Comparison of ENCODE assay signal across 8 mouse cellular contexts in genomic region chr7:133121661-133122378, GRCm38 (mm10). TPM values are rescaled to one million over a fixed set of nuclear protein-coding genes. Genes with fewer than 3 reads are reported as not detected.
A peak's percentile ranks its signal among the peaks of the same experiment; 100 is the strongest.
DNase-seq lines count a peak whose midpoint lies in the region; ATAC-seq lines count a peak whose summit lies in the region.

No protein-coding gene starts in this region.

- peak overlapping the region; percentile 100 for H3K4me2 ChIP-seq in hindbrain, embryonic 16.5 days (ENCODE audit: low read length)
- peak overlapping the region; percentile 88 for H3K4me2 ChIP-seq in liver, embryonic 16.5 days (ENCODE audit: low read depth, low read length)
- peak overlapping the region; percentile 98 for H3K4me2 ChIP-seq in neural tube, embryonic 15.5 days

- H3K9me3 ChIP-seq in hindbrain, embryonic 16.5 days (ENCODE audit: control insufficient read depth, low read length) = no peaks in the 10 kb centered on the region
- no peaks in the 10 kb centered on the region for H3K9me3 ChIP-seq in liver, embryonic 16.5 days (replicated peaks; ENCODE audit: control insufficient read depth, low read length)
- H3K9me3 ChIP-seq in neural tube, embryonic 15.5 days (replicated peaks) = no peaks in the 10 kb centered on the region

- peaks cover 2% of the 10 kb centered on the region; the same call in 1 of the 2 replicates for H3K27me3 ChIP-seq in hindbrain, embryonic 16.5 days (replicated peaks; ENCODE audit: control insufficient read depth, insufficient read depth, low read length)
- H3K27me3 ChIP-seq in liver, embryonic 16.5 days (ENCODE audit: control insufficient read depth, insufficient read depth, low read depth, low read length) = peaks cover 49% of the 10 kb centered on the region
- peaks cover 5% of the 10 kb centered on the region; the same call in 1 of the 2 replicates for H3K27me3 ChIP-seq in neural tube, embryonic 15.5 days (replicated peaks)

- peak overlapping the region; percentile 94 for H3K27ac ChIP-seq in hindbrain, embryonic 16.5 days (ENCODE audit: low read depth, low read length)
- H3K27ac ChIP-seq in liver, embryonic 16.5 days (ENCODE audit: low read length) = peak overlapping the region; percentile 74
- H3K27ac ChIP-seq in neural tube, embryonic 15.5 days (replicated peaks) = peak overlapping the region; percentile 95

- peak overlapping the region; percentile 93 for H3K9ac ChIP-seq in hindbrain, embryonic 16.5 days (ENCODE audit: low read depth, low read length)
- H3K9ac ChIP-seq in liver, embryonic 16.5 days (ENCODE audit: low read depth, low read length) = peak overlapping the region; percentile 65
- H3K9ac ChIP-seq in neural tube, embryonic 15.5 days (replicated peaks) = peak overlapping the region; percentile 89

- H3K4me3 ChIP-seq in hindbrain, embryonic 16.5 days (ENCODE audit: low read length) = peak overlapping the region; percentile 94
- H3K4me3 ChIP-seq in liver, embryonic 16.5 days (ENCODE audit: low read depth, low read length) = peak overlapping the region; percentile 69
- peak overlapping the region; percentile 84 for H3K4me3 ChIP-seq in neural tube, embryonic 15.5 days (replicated peaks)

- under 1% methylated on average over 80 of the region's 94 CpGs for WGBS in hindbrain, embryonic 16.5 days
- under 1% methylated on average over 76 of the region's 94 CpGs for WGBS in liver, embryonic 16.5 days (ENCODE audit: insufficient replicate concordance)
- under 1% methylated on average over 82 of the region's 94 CpGs for WGBS in neural tube, embryonic 15.5 days

- H3K4me1 ChIP-seq in hindbrain, embryonic 16.5 days (ENCODE audit: control insufficient read depth, insufficient read depth, low read depth, low read length) = peaks cover 28% of the 10 kb centered on the region
- peaks cover 8% of the 10 kb centered on the region for H3K4me1 ChIP-seq in liver, embryonic 16.5 days (ENCODE audit: control insufficient read depth, low read depth, low read length)
- peaks cover 52% of the 10 kb centered on the region for H3K4me1 ChIP-seq in neural tube, embryonic 15.5 days

- ATAC-seq in hindbrain, embryonic 16.5 days = peak; percentile 32; the same call in 1 of the 2 replicates
- ATAC-seq in liver, embryonic 16.5 days (ENCODE audit: low read depth) = no peak
- ATAC-seq in neural tube, embryonic 15.5 days (ENCODE audit: low FRiP score) = peak; percentile 40

- no peaks in the 10 kb centered on the region for H3K36me3 ChIP-seq in hindbrain, embryonic 16.5 days (ENCODE audit: control insufficient read depth, insufficient read depth, low read length)
- H3K36me3 ChIP-seq in liver, embryonic 16.5 days (ENCODE audit: control insufficient read depth, insufficient read depth) = no peaks in the 10 kb centered on the region
- H3K36me3 ChIP-seq in neural tube, embryonic 15.5 days = no peaks in the 10 kb centered on the region

- peak; percentile 42 for DNase-seq in right cerebral cortex, postnatal 4 days
- no peak for DNase-seq in right cerebral cortex, postnatal 36 days (ENCODE audit: low spot score in 2 of 2)
- DNase-seq in cerebellum, adult 18-20 months = peak; percentile 49 to 72
- peak; percentile 36 for DNase-seq in forelimb bud, embryonic 11.5 days (ENCODE audit: low read depth, low spot score)
- no peak for DNase-seq in T-cell, adult 2 months (ENCODE audit: low spot score)

RNA-seq across cellular contexts. Expression of gene Fgfr2, which starts 1.3 kb away (rescaled TPM):
- 24.1 and 27.7 TPM in 2 replicates for polyA plus RNA-seq in hindbrain, embryonic 16.5 days (2015; fragmentation: Nextera tagmentation; extraction: Ambion mirVana)
- polyA plus RNA-seq in liver, embryonic 16.5 days (2015; fragmentation: Nextera tagmentation; extraction: Ambion mirVana) = 10.3 and 11.4 TPM in 2 replicates
- 21.2 and 30.5 TPM in 2 replicates for polyA plus RNA-seq in neural tube, embryonic 15.5 days (2015; fragmentation: Nextera tagmentation; extraction: Ambion mirVana)

RNA-seq across cellular contexts. Expression of gene Ctbp2, which starts 2.3 kb away (rescaled TPM):
- 44.9 and 57.9 TPM in 2 replicates for polyA plus RNA-seq in hindbrain, embryonic 16.5 days (2015; fragmentation: Nextera tagmentation; extraction: Ambion mirVana)
- 6.6 and 6.8 TPM in 2 replicates for polyA plus RNA-seq in liver, embryonic 16.5 days (2015; fragmentation: Nextera tagmentation; extraction: Ambion mirVana)
- 50.5 and 52.0 TPM in 2 replicates for polyA plus RNA-seq in neural tube, embryonic 15.5 days (2015; fragmentation: Nextera tagmentation; extraction: Ambion mirVana)

Comparison
In these comparisons a context has a peak if more than half of its experiments do, and no peak if none do; other contexts are left out.
1. DNase-seq: peak in right cerebral cortex, postnatal 4 days (single experiment), cerebellum, adult 18-20 months (2 of 2) and forelimb bud, embryonic 11.5 days (single experiment); none in right cerebral cortex, postnatal 36 days (0 of 2) and T-cell, adult 2 months (single experiment).
2. Peak in every context shown above with its lines, with median percentiles within 50 percentile points of each other: H3K27ac ChIP-seq, H3K4me2 ChIP-seq, H3K4me3 ChIP-seq and H3K9ac ChIP-seq.